Mouse (Mus musculus) intestine, postnatal 0 days (tissue): Measurements from ENCODE around the gene Tmem178b. TPM values are rescaled to one million over a fixed set of nuclear protein-coding genes. Genes with fewer than 3 reads are reported as not detected.

Experiments used
- ATAC-seq: fragments of 200-750 bp; cut with Nextera tagmentation; 2 replicates; pipeline ENCODE4 v1.8.0; 2017; ENCODE audit warnings: mild to moderate bottlenecking, moderate TSS enrichment, moderate library complexity
- H3K27ac ChIP-seq: fragments of 300-500 bp; sonication (generic); 2 replicates; pipeline ENCODE4 v1.5.1; 2014; ENCODE audit warnings: mild to moderate bottlenecking, low read depth, low read length, moderate library complexity
- H3K27me3 ChIP-seq: fragments of 300-500 bp; sonication (generic); replicated peaks from 2 replicates; pipeline ENCODE4 v1.6.1; 2014; ENCODE audit warnings: low read length, mixed read lengths; ENCODE audit not compliant: control insufficient read depth, insufficient read depth
- H3K36me3 ChIP-seq: fragments of 300-500 bp; sonication (generic); 2 replicates; pipeline ENCODE4 v1.6.1; 2014; ENCODE audit warnings: mild to moderate bottlenecking, moderate library complexity; ENCODE audit not compliant: control insufficient read depth, insufficient read depth
- H3K4me1 ChIP-seq: fragments of 300-500 bp; sonication (generic); replicated peaks from 2 replicates; pipeline ENCODE4 v1.6.1; 2014; ENCODE audit warnings: antibody characterized with exemption, low read length, mixed read lengths; ENCODE audit not compliant: control insufficient read depth, insufficient read depth
- H3K4me2 ChIP-seq: fragments of 300-500 bp; sonication (generic); replicated peaks from 2 replicates; pipeline ENCODE4 v1.6.1; 2014; ENCODE audit warnings: low read depth, mild to moderate bottlenecking, moderate library complexity
- H3K4me3 ChIP-seq: fragments of 300-500 bp; sonication (generic); 2 replicates; pipeline ENCODE4 v1.5.1; 2014; ENCODE audit warnings: low read depth, low read length
- H3K9ac ChIP-seq: fragments of 300-500 bp; sonication (generic); 2 replicates; pipeline ENCODE4 v1.6.1; 2014; ENCODE audit warnings: mild to moderate bottlenecking, low read depth, low read length
- H3K9me3 ChIP-seq: fragments of 300-500 bp; sonication (generic); 2 replicates; pipeline ENCODE4 v1.6.1; 2016; ENCODE audit warnings: mixed run types; ENCODE audit not compliant: control insufficient read depth
- CTCF ChIP-seq: sonication (generic); IDR thresholded peaks from 2 replicates; pipeline ENCODE4 v1.5.1; 2016; ENCODE audit warnings: low read depth, mild to moderate bottlenecking, control low read depth, antibody characterized with exemption, moderate library complexity
- WGBS: fragments of 180-500 bp; shearing (Covaris S2); extraction: QIAGEN DNeasy Blood & Tissue Kit; methylation state at CpG from one replicate; pipeline ENCODE4 v1.1.7; 2014; 5-methylcytosine and 5-hydroxymethylcytosine counted together
- polyA plus RNA-seq: library from polyadenylated mRNA; unstranded; fragments of >200 nt; fragmentation: Nextera tagmentation; extraction: Ambion mirVana; gene quantifications from 2 replicates; pipeline ENCODE4 v1.2.1, GENCODE M21; 2015

Tmem178b gene
- polyA plus RNA-seq, 1 experiment from 2014 or later, result 0.60 TPM

DNA sequence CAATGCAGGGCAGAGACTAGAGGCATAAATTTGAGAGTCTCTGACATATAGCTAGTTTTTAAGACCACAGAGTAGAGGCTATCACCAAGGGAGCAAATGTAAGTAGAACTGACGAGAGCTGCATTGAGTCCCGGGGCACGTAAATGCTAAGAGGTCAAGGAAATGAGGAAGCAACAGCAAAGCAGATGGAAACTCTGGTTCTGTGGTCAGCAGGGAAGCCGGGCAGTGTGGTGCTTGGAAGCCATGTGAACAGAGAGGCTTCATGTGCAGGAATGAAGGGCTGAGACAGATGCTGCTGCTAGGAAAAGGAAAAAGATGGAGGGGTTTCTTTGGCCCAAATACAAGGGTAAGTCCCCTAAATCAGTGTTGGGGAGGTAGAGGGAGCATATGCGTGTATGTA lies 237.0 kb downstream of the Tmem178b start:
- H3K27ac ChIP-seq, result no peak overlapping the region
- 84% methylated on average over 5 of the region's 5 CpGs for WGBS

DNA sequence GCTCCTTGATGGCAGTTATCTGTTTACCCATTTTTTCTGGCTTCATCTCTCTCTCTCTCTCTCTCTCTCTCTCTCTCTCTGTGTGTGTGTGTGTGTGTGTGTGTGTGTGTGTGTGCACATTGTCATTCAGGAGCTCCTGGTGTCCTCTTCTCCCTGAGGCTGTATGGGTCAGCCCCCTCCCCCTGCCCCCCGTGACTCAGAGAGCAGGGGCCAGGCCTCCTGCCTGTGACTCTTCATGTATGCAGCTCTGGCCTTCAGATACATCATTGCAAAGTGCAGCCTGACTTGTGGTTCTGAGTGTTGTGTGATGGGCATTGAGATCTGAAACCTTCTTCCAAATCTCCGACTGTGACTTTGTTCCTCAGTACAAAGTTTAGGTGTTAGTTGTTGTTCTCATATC lies 237.7 kb downstream of the Tmem178b start:
- TF ChIP-seq CTCF, result no peak
- Histone ChIP-seq H3K36me3 (no peaks in the 10 kb centered on the region), H3K9ac (no peak overlapping the region), H3K27me3 (no peaks in the 10 kb centered on the region), H3K4me2 (no peak overlapping the region), H3K4me3 (no peak overlapping the region), H3K9me3 (no peaks in the 10 kb centered on the region), H3K4me1 (no peaks in the 10 kb centered on the region), H3K27ac (no peak overlapping the region)
- ATAC-seq, result no peak
- 90% methylated on average over 2 of the region's 2 CpGs for WGBS

More for the DNA sequence above, 237.0 kb downstream of the Tmem178b start:
- no peak overlapping the region for H3K4me2 ChIP-seq
- no peaks in the 10 kb centered on the region for H3K4me1 ChIP-seq
- H3K9me3 ChIP-seq, result no peaks in the 10 kb centered on the region
- no peak overlapping the region for H3K4me3 ChIP-seq
- no peak overlapping the region for H3K9ac ChIP-seq
- no peak for TF ChIP-seq CTCF
- H3K36me3 ChIP-seq, result no peaks in the 10 kb centered on the region
- no peak for ATAC-seq
- H3K27me3 ChIP-seq, result no peaks in the 10 kb centered on the region

DNA sequence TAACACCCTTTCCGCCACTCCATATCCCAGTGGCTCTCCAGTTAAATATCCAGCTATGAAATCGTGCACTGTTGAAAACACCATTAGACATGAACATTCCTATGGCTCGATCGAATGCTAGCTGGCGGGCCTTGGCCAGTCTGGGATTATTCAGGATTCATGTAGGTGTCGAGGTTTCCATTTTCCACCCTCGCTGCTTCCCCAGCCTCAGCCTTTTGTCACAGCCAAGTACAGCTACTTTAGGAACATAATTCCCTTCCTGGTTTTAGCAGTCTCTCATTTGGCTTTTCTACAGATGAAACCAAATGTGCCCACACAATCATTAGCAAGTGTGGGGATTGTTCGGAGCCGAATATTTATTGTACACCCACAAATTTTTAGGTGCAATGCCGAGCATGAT lies 239.4 kb downstream of the Tmem178b start:
- Histone ChIP-seq H3K4me2 (no peak overlapping the region), H3K27ac (no peak overlapping the region), H3K9ac (no peak overlapping the region), H3K27me3 (no peaks in the 10 kb centered on the region), H3K36me3 (no peaks in the 10 kb centered on the region), H3K4me1 (no peaks in the 10 kb centered on the region), H3K4me3 (no peak overlapping the region), H3K9me3 (no peaks in the 10 kb centered on the region)
- ATAC-seq, result no peak
- no peak for TF ChIP-seq CTCF
- 83% methylated on average over 10 of the region's 10 CpGs for WGBS

DNA sequence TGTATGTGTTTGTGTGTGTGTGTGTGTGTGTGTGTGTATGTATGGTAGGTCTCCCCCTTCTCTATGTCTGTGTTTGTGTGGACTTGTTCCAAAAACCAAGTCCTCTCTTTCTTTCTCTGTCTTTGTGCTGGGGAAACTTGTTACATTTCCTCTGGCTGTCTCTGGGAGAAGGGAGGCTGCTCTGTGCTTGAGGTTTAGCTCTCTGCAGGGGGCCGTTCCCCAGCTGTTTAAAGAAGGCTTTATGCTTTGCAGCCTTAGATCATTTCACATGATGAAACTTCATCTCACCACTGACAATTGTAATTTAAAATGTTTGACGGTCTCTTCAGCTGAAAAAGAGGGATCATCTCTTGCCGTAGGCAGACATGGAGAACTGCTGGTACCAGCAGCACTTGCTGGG lies 243.2 kb downstream of the Tmem178b start:
- Histone ChIP-seq H3K4me3 (no peak overlapping the region), H3K4me1 (no peaks in the 10 kb centered on the region), H3K9ac (no peak overlapping the region), H3K27ac (no peak overlapping the region), H3K9me3 (no peaks in the 10 kb centered on the region), H3K36me3 (no peaks in the 10 kb centered on the region), H3K27me3 (no peaks in the 10 kb centered on the region), H3K4me2 (no peak overlapping the region)
- no peak for TF ChIP-seq CTCF
- ATAC-seq, result no peak
- WGBS, result 63% methylated on average over 3 of the region's 3 CpGs

DNA sequence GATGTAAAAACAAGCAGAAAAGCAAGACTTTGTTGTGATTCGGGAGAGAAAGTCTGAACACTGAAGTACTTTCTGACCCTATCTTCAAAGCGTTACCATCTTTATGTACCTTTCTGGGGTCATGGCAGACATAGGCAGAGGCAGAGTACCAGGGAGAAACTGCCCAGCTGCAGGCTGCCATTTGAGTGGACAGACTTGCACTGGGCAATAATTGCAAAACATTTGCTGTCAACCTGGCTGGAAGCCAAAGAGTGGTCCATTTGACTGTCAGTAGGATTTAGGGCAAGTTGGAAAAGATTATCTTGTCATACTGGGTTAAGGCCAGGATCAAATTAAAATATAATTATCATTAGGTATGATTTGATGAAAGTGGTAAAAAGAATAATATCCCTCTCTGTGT lies 247.1 kb downstream of the Tmem178b start:
- Histone ChIP-seq H3K36me3 (no peaks in the 10 kb centered on the region), H3K4me3 (no peak overlapping the region), H3K9ac (no peak overlapping the region), H3K4me1 (no peaks in the 10 kb centered on the region), H3K27ac (no peak overlapping the region), H3K27me3 (no peaks in the 10 kb centered on the region), H3K9me3 (no peaks in the 10 kb centered on the region), H3K4me2 (no peak overlapping the region)
- WGBS, result 79% methylated on average over 2 of the region's 2 CpGs
- no peak for ATAC-seq
- TF ChIP-seq CTCF, result no peak

DNA sequence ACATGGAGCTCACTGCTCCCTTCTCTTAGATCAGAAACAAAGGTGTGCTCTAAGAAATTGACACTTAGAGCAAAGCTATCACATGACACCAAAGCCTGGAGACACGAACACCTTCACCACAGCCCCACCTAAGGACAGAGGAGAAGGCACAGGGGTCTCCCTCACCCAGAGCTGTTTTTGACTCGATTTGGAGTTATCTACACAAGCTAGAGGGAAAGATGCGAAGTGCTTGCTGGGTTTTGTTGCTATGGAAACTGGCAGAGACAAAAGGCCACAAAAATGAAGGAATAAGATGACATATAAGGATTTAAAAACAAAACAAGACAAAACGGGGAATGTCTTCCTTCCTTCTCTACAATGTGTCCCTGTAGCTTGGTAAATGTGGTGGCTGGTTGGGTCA lies 248.4 kb downstream of the Tmem178b start:
- WGBS, result 61% methylated on average over 4 of the region's 4 CpGs
- H3K27me3 ChIP-seq, result no peaks in the 10 kb centered on the region
- no peak overlapping the region for H3K4me3 ChIP-seq
- no peak overlapping the region for H3K27ac ChIP-seq
- H3K9ac ChIP-seq, result no peak overlapping the region
- no peaks in the 10 kb centered on the region for H3K36me3 ChIP-seq
- no peak for ATAC-seq
- H3K4me1 ChIP-seq, result no peaks in the 10 kb centered on the region
- no peaks in the 10 kb centered on the region for H3K9me3 ChIP-seq
- H3K4me2 ChIP-seq, result no peak overlapping the region
- TF ChIP-seq CTCF, result no peak

DNA sequence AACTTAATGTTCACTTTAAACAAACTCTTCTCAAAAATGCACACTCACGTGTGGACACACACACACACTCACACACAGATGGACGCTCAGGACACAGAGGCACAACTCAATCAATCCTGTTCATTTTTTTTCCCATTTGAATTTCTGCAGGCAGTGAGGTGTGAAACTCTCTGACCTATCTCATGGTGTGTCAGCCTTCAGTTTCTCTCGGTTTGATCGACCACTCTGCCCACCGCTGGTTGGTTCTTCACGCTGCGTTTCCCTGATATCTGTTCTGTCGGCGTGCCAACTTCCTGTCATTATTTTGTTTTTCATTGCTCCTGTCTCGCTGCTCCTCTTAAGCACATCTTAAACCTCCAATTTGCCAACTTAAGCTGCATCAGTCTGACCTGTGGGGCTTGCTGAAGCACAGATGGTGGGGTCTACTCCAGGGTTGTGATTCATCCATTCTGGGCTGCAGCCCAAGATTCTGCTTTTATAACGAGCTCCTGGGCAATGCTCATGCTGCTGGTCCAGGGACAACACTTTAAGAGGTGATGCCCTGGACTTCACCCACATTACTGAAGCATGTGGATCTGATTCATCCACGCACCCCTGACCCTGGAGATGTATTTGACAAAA lies 250.1 kb downstream of the Tmem178b start:
- Histone ChIP-seq H3K4me3 (no peak overlapping the region), H3K27me3 (no peaks in the 10 kb centered on the region), H3K9ac (no peak overlapping the region), H3K4me1 (no peaks in the 10 kb centered on the region), H3K9me3 (no peaks in the 10 kb centered on the region), H3K4me2 (no peak overlapping the region), H3K36me3 (no peaks in the 10 kb centered on the region), H3K27ac (no peak overlapping the region)
- no peak for ATAC-seq
- WGBS, result 72% methylated on average over 12 of the region's 12 CpGs
- no peak for TF ChIP-seq CTCF
